Mouse (Mus musculus): Measurements from ENCODE around the gene Fkbpl. TPM values are rescaled to one million over a fixed set of nuclear protein-coding genes. Genes with fewer than 3 reads are reported as not detected.

Fkbpl gene
- total RNA-seq, 2 experiments from 2014 or later: 16.6 to 18.0 TPM

DNA sequence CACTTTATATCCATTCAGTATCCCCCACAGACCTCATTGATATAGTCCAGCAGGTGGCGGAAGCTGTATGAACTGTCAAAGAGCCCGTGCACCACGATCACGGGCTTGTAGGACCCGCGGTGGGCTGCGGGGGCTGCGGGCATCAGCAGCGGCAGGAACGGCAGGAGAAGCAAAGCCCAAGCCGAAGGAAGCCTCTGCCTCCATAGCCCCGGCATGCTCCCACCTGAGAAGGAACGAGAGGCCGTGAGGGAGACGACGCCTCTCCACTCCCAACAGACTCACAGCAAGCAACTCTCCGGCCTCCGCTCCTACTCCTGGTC lies 17.8 kb upstream of the Fkbpl start:
- DNase-seq (ENCODE audit: low spot score in 2 of 2): peak in 1 of 2 experiments; percentile 64

DNA sequence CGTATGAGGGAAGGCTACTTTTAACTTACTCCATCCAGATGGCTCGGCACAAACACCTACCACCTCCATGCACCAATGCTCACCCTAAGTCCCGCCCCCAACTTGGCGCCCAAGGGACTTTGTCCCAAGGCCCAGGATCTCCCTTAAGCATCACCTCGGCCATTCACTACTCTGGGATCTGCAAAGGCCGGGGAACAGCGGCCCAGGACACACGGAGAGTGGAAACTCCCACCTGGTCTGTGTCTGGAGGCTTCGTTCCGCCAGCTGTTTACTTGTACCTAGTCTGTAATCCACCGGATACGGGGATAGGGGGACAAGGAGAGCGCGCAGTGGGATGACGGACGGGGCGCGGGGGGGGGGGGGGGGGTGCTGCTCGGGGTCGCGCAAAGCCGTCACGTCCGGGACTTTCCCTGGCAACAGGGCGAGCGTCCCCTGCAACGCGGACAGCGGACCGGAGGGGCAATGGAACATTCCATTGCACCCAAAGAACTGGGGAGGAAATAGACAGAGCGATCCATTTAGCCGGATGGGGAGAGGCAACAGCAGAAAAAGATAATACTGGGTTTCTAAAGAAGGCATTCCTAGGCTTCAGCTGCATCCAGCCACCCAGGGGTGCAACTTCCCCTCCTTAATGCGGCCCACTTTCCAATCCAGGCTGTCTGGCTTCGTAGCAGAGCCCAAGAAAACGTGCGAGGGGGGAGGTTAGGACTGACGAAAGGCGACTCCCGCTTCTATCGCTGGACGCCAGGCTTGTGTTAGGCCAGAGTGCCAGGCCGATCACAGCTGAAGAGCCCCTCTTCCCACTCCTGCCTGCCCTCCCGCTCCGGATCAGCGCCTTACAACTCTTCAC lies 17.2 kb upstream of the Fkbpl start:
- peak; percentile 83 to 89 for DNase-seq (ENCODE audit: low spot score in 2 of 2)

DNA sequence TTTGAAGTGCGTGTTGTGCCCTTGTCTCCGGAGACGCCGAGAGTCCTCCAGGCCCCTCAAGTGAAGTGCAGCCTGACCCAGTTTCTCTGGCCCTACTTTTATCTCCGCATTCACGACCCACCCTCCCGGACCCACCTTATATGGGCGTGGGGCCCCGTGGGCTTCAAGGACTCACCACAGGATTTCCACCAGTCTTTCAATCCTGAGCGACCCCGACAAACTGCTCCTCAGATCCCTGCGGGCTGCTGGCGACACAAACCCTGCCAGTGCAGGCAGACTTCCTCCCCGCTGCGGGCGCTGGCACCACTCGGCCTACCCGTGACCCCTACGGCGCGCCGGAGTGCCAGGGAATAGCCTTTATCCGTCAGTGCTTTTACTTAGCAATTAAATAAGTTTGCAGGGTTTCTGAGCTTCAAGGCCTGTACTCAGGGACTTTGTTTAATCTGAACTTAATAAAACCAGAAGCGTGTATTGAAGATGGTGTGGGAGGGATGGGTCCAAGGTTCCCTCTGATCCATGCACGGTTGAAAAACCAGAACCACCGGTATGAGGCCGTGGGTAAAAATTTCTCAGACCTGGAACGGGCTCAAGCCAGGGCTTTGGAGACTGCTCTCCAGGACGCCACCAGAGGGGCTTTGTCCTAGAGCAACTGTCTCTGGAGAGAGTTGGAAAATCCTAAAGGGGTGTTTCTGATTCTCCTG lies 16.5 kb upstream of the Fkbpl start, which contains the start of gene Ppt2:
TSS of gene Ppt2 (minus strand) at position 568 of the 701 bp plus-strand sequence.
- peak in 1 of 2 experiments; percentile 49 for DNase-seq (ENCODE audit: low spot score in 2 of 2)

DNA sequence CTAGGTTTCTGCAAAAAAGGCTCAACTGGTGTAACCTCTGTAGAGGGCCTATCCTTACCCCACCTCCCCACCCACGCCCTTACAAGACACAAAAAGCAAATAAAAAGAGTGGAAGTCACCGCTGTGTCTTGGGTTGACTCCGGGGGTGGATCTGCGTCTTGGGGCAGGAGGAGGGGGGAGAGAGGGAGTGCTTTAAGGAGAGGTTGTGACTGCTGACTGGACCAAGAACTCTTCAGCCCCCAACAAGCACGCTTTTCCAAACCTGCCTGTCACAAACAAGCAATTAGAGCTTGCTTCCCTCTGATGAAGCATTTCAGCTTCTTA lies 16.0 kb upstream of the Fkbpl start:
- no peak for DNase-seq (ENCODE audit: low spot score in 2 of 2)

DNA sequence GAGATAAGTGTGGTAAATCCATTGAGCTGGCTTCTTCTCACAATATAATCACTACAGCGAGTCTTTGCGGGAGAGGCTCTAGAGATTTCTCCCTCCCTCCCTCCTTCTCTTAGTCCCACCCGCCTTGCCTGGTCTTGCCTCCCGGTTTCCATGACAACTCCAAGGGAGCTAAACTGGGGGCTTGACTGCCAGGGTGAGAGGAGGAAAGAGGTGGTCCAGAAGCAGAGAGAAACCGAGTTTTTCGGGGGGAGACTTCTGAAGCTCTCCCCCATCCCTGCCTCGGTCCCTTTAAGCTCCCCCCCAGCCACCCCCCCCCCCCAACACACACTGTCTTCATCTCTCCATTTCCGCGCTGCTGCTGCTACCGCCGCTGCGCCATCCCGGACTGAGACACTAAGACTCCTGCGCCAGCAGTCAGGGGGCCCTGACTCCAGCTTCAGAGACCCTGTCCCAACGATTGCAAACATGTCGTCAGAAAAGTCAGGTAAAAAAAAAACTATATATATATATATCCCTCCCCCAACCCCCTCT lies 15.3 kb upstream of the Fkbpl start, which contains the start of gene Prrt1:
TSS of gene Prrt1 (plus strand) at position 313 of the 531 bp plus-strand sequence.
- peak; percentile 75 to 85 for DNase-seq (ENCODE audit: low spot score in 2 of 2)

DNA sequence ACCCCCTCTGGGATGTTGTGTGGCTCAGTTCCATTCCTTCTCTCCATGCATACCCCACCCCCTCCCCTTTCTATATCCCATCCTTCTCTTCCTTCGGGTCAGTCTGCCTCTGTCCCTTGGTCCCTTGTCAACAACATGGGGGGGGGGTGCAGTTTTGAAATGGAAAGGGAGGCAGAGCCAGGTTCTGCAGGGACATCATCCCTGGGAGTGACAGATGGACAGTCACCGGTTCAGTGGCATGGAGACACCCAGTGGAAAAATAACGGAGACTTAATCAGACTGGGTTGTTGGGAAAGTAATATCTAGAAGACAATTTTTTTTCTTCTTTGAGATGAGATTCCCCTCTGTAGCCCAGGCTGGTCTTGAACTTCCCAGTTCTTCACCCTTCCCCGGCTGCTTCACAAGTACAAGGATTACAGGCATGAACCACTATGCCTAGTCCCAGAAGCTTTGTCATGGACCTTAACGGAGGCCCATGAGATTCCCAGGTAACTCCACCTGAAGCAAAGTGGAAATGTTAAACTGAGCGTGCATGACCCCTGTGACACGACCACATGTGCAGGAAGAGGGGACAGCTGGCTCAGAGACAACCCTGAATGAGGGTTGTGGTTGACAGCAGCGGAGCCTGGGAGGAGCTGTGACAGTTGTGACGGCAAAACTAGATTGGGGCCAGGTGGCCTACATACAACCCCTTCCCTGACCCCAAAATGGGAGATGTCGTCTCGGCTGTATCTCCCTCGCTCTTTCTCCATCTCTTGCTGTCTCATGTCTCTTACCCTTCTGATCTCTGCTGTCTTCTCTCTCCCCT lies 14.6 kb upstream of the Fkbpl start:
- DNase-seq (ENCODE audit: low spot score in 2 of 2): no peak

DNA sequence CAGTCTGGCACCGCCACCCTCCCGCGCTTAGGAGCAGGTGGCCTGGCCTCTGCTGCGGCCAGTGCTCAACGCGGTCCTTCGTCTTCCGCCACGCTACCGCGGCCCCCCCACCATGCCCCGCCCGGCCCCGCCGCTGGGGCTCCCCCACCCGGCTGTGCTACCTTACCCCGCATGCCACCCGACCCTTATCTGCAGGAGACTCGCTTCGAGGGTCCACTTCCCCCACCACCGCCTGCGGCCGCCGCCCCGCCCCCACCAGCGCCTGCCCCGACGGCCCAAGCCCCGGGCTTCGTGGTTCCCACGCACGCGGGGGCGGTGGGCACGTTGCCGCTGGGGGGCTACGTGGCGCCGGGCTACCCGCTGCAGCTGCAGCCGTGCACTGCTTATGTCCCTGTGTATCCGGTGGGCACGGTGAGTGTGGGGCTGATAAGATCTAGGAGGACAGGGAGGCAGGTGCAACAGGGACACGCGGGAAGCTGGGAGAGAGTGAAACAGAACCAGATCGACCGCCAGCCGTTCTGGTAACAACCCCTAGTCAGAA lies 13.7 kb upstream of the Fkbpl start:
- DNase-seq (ENCODE audit: low spot score in 2 of 2): peak in 1 of 2 experiments; percentile 46

DNA sequence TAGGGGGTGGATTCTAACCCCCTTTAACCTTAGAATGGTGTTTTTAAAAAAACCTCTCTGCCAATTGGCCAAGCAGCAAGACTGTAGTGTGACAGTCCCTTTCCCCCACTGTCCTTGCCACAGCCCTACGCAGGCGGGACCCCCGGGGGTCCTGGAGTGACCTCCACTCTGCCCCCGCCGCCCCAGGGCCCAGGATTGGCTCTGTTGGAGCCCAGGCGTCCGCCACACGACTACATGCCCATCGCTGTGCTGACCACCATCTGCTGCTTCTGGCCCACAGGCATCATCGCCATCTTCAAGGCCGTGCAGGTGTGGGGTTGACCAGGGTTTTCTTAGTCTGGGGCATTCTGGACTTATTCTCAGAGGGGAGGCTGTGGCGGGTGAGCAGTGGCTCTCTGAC lies 12.9 kb upstream of the Fkbpl start:
- DNase-seq (ENCODE audit: low spot score in 2 of 2): no peak

DNA sequence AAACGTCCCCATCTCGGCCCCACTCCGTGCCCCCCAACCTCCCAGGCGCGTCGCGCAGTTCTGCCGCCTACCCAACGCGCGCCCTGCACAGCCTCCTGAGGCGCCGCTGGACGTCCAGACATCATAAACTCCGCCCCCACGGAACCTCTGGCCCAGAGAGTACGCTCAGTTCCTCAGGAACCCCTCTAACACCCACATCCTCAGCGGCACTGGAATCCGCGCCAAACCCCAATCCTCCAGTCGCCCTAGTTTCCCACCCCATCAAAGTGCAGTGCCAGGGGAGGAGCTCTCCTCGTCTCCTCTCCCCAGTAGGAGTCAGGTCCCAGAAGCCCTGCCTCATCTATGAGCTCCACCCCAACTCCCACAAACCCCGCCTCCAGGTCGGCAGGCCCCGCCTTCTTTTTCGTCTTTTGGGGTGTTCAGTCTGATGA lies 12.3 kb upstream of the Fkbpl start:
- DNase-seq (ENCODE audit: low spot score in 2 of 2): peak; percentile 91

DNA sequence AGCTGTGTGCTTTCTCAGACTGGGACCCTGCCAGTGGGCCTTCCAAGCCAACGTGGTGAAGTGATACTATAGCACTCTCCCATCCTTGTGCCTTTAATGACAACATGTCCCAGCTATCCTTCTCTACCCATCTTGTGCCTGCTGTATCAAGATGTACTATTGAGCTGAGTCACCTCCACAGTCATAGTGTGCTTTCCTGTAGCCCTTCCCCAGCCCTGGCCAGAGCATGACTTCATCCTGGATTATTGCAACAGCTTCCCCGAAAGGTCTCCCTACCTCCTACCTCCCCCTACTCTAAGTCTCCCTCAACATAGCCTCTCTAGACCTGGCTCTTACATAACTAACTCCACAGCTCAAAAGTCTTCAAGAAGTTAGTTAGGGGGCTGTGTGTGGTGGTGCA lies 8.9 kb upstream of the Fkbpl start:
- no peak for DNase-seq (ENCODE audit: low spot score in 2 of 2)

DNA sequence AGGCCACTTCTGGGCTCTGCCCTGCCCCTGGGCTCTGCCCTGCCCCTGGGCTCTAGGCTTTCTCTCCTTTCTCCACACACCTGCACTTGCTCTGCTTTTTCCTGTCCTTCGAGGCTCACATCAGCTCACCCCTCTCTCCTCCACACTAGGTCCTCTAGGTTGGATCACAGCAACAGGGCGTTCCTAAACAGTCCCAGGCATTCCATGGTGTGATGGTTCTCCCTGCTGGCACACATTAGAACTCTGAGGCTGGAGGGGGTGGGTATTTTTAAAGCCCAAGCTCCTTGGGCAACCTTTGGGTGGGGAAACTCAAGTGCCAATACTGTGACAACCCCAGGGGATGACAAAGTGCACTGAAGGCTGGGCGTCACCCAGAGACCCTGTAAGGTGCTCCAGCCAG lies 7.1 kb upstream of the Fkbpl start:
- no peak for DNase-seq (ENCODE audit: low spot score in 2 of 2)

DNA sequence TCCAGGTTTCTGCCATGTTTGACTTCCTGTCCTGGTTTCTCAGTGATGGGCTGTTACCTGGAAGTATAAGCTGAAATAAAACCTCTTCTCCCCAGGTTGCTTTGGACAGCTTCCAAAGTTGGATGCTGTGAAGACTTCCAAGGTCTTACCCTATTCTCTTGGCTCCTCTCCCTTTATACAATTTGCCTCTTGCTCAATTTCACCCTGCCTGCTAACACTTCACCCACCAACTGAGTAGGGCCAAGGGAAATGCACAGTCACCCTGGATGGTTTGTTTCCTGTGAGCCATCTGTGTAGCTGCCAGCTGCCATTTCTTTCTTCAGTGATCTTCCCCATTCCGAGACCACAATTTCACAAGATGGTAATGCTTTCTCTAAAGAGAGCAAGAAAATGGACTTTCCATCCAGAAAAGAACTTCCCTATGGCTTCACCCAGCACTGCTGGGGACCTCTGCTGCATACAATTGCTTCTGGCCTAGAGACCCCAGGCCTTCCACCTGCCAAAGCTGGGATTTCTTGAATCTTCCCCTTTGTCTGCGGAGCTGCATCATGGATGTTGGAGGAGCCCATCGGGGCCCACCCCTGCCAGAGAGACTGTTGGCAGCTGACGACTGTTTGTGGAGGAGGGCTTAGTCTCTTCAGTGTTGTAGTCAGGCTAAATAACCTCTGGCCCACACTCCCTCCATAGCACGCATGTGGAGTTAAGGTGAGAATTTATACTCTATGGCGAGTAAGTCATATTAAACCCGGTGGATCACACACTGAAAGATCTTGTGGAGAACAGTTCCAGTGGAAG lies 4.9 kb upstream of the Fkbpl start:
- no peak for DNase-seq (ENCODE audit: low spot score in 2 of 2)

DNA sequence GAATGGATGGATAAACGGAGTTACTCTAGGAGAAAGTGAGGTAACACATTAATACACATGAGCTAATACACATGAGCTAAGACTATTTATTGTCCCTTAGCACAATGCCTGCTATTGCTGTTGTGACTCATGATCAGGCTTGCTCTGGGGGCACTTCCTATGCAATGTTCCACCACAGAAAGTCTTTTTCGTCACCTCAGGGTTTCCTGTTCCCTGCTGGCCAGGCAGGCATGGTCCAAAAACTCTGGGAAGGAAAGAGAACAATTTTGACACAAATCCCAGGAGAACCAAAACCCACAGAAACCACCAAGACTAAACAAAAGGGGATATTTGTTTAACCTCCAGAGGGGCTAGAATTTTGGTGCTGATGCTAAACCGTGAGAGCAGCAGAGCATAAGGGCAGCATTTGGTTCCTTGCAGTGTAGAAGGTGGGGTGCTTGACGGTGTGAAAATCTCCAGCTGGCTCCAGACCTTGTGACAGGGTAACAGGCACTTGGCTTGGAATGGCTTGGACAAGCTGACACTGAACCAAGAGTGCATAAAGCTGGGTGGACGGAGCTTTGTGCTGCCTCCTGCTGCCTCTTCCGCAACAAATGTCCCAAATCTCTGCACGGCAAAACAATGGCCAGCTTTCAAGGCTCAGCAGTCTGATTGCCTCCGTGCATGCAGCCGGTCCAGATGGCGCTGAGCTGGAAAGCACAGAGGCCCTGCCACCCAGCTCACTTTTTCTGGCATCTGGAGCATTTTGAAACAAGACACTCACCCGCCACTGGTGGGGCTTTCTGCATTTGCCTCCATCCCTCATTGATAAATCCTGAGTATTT lies 3.6 kb upstream of the Fkbpl start:
- DNase-seq (ENCODE audit: low spot score in 2 of 2): peak in 1 of 2 experiments; percentile 75

DNA sequence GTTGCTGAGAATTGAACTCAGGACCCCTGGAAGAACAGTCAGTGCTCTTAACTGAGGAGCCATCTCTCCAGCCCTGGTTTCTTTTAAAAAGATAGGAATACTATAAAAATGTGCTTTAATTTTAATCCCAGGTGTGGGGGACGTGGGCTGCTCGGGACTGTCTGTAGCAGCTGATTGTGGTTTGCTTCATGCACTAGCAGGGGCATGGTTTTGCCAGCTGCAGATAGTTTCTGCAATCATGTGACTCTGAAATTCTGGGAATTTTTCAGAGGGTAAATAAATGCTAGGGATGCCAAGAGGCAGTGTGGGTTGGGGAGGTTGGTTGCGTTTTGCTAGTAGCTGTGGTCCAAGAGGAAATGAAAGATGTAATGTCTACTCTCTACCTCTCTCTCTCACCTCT lies 2.6 kb upstream of the Fkbpl start:
- no peak for DNase-seq (ENCODE audit: low spot score in 2 of 2)

DNA sequence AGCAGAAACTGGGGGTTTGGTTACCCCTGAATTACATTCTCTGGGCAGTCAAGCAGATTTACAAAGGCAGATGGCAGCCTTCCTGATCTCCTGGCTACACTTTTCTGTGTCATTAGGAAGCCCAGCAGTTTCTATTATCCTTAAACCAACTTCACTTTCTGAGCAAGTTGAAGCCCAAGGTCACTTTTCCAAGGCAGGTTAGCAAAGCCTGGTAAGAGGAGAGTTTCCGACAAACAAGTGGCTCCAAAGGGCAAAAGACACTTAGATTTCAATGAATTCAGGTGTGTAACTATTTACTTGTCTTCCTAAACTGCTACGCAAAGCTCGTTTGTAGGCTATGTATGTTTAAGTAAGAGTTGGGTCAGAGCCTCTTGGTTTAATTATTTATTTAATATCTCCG lies 1.2 kb upstream of the Fkbpl start:
- no peak for DNase-seq (ENCODE audit: low spot score in 2 of 2)

DNA sequence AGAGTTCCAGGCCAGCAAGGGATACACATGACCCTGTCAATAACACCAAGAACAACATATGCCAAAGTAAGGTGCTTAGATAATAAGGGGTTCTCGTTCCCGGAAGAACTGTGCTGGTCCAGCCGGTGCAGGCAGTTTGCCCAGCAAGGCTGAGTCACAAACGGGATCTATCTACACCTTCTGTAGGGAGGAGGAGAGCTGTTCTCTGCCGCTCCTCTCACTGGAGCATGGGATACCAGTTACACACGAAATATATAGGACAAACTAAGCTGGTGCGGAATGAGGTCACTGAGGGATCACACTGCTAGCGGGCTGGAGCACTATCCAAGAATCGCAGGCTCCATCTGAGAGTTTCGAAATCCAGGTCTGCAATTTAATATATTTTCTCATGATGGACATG lies 620 bp upstream of the Fkbpl start:
- DNase-seq (ENCODE audit: low spot score in 2 of 2): no peak

DNA sequence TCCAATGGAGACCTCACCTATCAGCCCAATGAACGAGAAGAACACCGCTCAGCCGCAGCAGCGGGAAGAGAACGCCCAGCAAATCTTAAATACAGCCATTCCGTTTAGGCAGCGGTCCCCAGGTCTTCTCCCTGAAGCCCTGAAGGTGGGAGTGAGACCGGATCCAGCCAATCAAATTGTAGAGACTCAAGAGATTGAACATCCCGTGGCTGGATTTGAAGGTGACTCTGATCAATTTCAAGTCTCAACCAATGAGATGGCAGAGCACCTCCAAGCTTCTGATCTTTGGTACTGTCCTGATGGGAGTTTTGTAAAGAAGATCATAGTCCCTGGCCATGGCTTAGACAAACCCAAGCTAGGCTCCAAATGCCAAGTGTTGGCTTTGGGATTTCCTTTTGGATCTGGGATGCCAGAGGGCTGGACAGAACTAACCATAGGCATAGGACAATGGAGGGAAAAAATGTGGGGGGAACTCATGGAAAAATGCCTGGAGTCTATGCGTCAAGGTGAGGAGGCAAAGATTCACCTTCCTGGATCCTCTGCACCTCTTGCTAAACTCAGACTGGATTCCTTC lies 779 bp downstream of the Fkbpl start:
- DNase-seq (ENCODE audit: low spot score in 2 of 2): no peak

DNA sequence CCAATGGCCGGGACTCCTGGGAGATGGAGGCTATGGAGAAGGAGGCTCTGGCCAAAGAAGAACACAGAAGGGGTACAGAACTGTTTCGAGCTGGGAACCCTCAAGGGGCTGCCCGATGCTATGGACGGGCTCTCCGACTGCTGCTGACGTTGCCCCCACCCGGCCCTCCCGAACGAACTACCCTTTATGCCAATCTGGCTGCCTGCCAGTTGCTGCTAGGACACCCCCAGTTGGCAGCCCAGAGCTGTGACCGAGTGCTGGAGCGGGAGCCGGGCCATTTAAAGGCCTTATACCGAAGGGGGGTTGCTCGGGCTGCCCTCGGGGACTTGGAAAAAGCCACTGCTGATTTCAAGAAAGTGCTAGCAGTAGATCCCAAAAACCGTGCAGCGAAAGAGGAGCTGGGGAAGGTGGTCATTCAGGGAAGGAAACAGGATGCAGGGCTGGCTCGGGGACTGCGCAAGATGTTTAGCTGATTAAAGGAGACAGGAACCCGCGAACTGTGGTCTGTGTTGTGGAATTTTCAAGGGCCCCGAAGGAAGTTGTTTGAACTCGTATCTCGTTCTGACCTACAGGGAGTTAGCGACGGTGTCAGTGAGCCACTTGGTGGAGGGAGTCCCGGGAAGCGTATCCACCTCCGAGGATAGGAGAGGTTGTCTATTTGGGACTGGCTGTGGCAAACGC lies 1.4 kb downstream of the Fkbpl start:
- DNase-seq (ENCODE audit: low spot score in 2 of 2): no peak
